Mouse (Mus musculus) megakaryocyte, embryonic 14.5 days (primary cell): Measurements from ENCODE around the gene Fam131b.

Source experiments
- FLI1 ChIP-seq: IDR thresholded peaks from 2 replicates; pipeline ENCODE4 v1.6.1; 2012; ENCODE audit warnings: low read length, inconsistent platforms, mixed read lengths
- GATA1 ChIP-seq: IDR thresholded peaks from 3 replicates; pipeline ENCODE4 v1.6.1; 2012; ENCODE audit warnings: mixed read lengths, low read length, inconsistent platforms, borderline replicate concordance

- no peak for TF ChIP-seq FLI1
- no peak for TF ChIP-seq GATA1
Measured at GRCm38 (mm10) chr6:42325268-42325609, 796 bp upstream of the Fam131b start.
